Mouse (Mus musculus): Measurements from ENCODE around the gene Slc35e3.
"Not testable (repeated sequence)": the region's sequence is repeated elsewhere in the genome, so short reads cannot be mapped to it uniquely, and the experiment has no call there.

The Slc35e3 gene

GRCm38 (mm10) chr10:117761551-117761950 lies 15.4 kb upstream of the Slc35e3 start:
- no peak for DNase-seq

GRCm38 (mm10) chr10:117760831-117761335 lies 14.7 kb upstream of the Slc35e3 start:
- no peak for DNase-seq

GRCm38 (mm10) chr10:117759844-117760630 lies 13.9 kb upstream of the Slc35e3 start:
- no peak for DNase-seq

- no peak for DNase-seq
These were observed 12.9 kb upstream of the Slc35e3 start for GRCm38 (mm10) chr10:117758749-117759727.

- DNase-seq: not testable (repeated sequence)
These were observed 12.2 kb upstream of the Slc35e3 start for GRCm38 (mm10) chr10:117758344-117758743.

GRCm38 (mm10) chr10:117757796-117758342 lies 11.7 kb upstream of the Slc35e3 start:
- DNase-seq: no peak

GRCm38 (mm10) chr10:117757259-117757658 lies 11.1 kb upstream of the Slc35e3 start:
- no peak for DNase-seq

GRCm38 (mm10) chr10:117756784-117757183 lies 10.6 kb upstream of the Slc35e3 start:
- no peak for DNase-seq

- no peak for DNase-seq
These were observed 9.8 kb upstream of the Slc35e3 start for GRCm38 (mm10) chr10:117755799-117756467.

GRCm38 (mm10) chr10:117755086-117755798 lies 9.1 kb upstream of the Slc35e3 start:
- no peak for DNase-seq

GRCm38 (mm10) chr10:117754609-117754940 lies 8.4 kb upstream of the Slc35e3 start:
- no peak for DNase-seq

GRCm38 (mm10) chr10:117753711-117754608 lies 7.8 kb upstream of the Slc35e3 start:
- no peak for DNase-seq

- no peak for DNase-seq
These were observed 6.9 kb upstream of the Slc35e3 start for GRCm38 (mm10) chr10:117752851-117753647.

GRCm38 (mm10) chr10:117752304-117752821 lies 6.2 kb upstream of the Slc35e3 start:
- DNase-seq: no peak

GRCm38 (mm10) chr10:117751744-117752143 lies 5.6 kb upstream of the Slc35e3 start:
- no peak for DNase-seq

GRCm38 (mm10) chr10:117751282-117751610 lies 5.1 kb upstream of the Slc35e3 start:
- DNase-seq: no peak

GRCm38 (mm10) chr10:117750529-117751281 lies 4.5 kb upstream of the Slc35e3 start:
- no peak for DNase-seq

GRCm38 (mm10) chr10:117749787-117750343 lies 3.7 kb upstream of the Slc35e3 start:
- DNase-seq: no peak
